Mouse (Mus musculus) CH12.LX (cell line): ENCODE data around the gene Ap1m2. TPM values are rescaled to one million over a fixed set of nuclear protein-coding genes. Genes with fewer than 3 reads are reported as not detected.

Experiments used
- DNase-seq: peaks from one replicate; pipeline ENCODE4 v3.0.0-alpha.2; 2013; ENCODE audit errors: extremely low read depth
- H3K27ac ChIP-seq: 2 replicates; pipeline ENCODE4 v1.5.1; 2012; ENCODE audit warnings: low read depth, mild to moderate bottlenecking, control low read depth, moderate library complexity; ENCODE audit not compliant: insufficient read depth
- H3K27me3 ChIP-seq: replicated peaks from 2 replicates; pipeline ENCODE3; 2012; ENCODE audit warnings: inconsistent platforms
- H3K36me3 ChIP-seq, 2 experiments: replicated peaks in 1 of 2; 2 replicates each; pipeline versions ENCODE3 to v1.6.1; 2012; ENCODE audit warnings: inconsistent platforms in 1 of 2, low read length in 1 of 2, mild to moderate bottlenecking in 1 of 2, mixed read lengths in 1 of 2, moderate library complexity in 1 of 2; ENCODE audit not compliant: control insufficient read depth in 1 of 2, insufficient read depth in 1 of 2
- H3K4me1 ChIP-seq, 2 experiments: 2 replicates each; pipeline ENCODE4 v1.6.1; 2012; ENCODE audit warnings: inconsistent platforms in 1 of 2, moderate library complexity in 1 of 2; ENCODE audit not compliant: insufficient read depth in 2 of 2, control insufficient read depth in 1 of 2
- H3K4me2 ChIP-seq: 2 replicates; pipeline ENCODE4 v1.6.1; 2012; ENCODE audit warnings: low read depth, mild to moderate bottlenecking, control low read depth; ENCODE audit not compliant: poor library complexity, insufficient read depth, severe bottlenecking
- H3K4me3 ChIP-seq, 3 experiments: fragments of 150-350 bp in 1 of 3; sonication (generic) in 1 of 3; replicated peaks in 1 of 3; 2 replicates each; pipeline versions ENCODE3 to v1.5.1; 2011 to 2012; ENCODE audit warnings: low read depth in 2 of 3, low read length in 2 of 3, mild to moderate bottlenecking in 2 of 3, moderate library complexity in 2 of 3, control low read depth in 1 of 3, improper control_type of control experiment in 1 of 3, inconsistent platforms in 1 of 3, mixed read lengths in 1 of 3; ENCODE audit not compliant: poor library complexity in 1 of 3
- H3K79me2 ChIP-seq: replicated peaks from 2 replicates; pipeline ENCODE4 v1.6.1; 2012; ENCODE audit warnings: mild to moderate bottlenecking, moderate library complexity; ENCODE audit not compliant: control insufficient read depth, poor library complexity, insufficient read depth, severe bottlenecking; ENCODE audit errors: extremely low read depth
- H3K9ac ChIP-seq: 2 replicates; pipeline ENCODE4 v1.6.1; 2012; ENCODE audit warnings: low read depth, mild to moderate bottlenecking, control low read depth, moderate library complexity; ENCODE audit not compliant: insufficient read depth
- H3K9me3 ChIP-seq: replicated peaks from 2 replicates; pipeline ENCODE3; 2012; ENCODE audit warnings: low read length, inconsistent platforms, mixed read lengths
- BHLHE40 ChIP-seq: IDR thresholded peaks from 2 replicates; pipeline ENCODE4 v1.6.1; 2011; ENCODE audit warnings: mild to moderate bottlenecking, low read depth, low read length, improper control_type of control experiment
- CHD1 ChIP-seq: IDR thresholded peaks from 2 replicates; pipeline ENCODE4 v1.6.1; 2012; ENCODE audit warnings: low read depth, low read length, improper control_type of control experiment, inconsistent platforms
- CHD2 ChIP-seq: IDR thresholded peaks from 2 replicates; pipeline ENCODE4 v1.6.1; 2011; ENCODE audit warnings: low read length, improper control_type of control experiment
- CTCF ChIP-seq, 2 experiments: IDR thresholded peaks in 1 of 2; conservative IDR thresholded peaks in 1 of 2; 2 replicates each; pipeline ENCODE4 v1.5.1; 2011 to 2012; ENCODE audit warnings: low read depth in 2 of 2, low read length in 2 of 2, improper control_type of control experiment in 1 of 2, inconsistent platforms in 1 of 2, mild to moderate bottlenecking in 1 of 2, moderate library complexity in 1 of 2
- E2F4 ChIP-seq: IDR thresholded peaks from 2 replicates; pipeline ENCODE4 v1.6.1; 2011; ENCODE audit warnings: low read depth, low read length, improper control_type of control experiment; ENCODE audit not compliant: insufficient replicate concordance
- ELF1 ChIP-seq: IDR thresholded peaks from 2 replicates; pipeline ENCODE4 v1.6.1; 2014; ENCODE audit warnings: low read depth, mild to moderate bottlenecking, inconsistent platforms, low read length, improper control_type of control experiment
- EP300 ChIP-seq: IDR thresholded peaks from 2 replicates; pipeline ENCODE4 v1.6.1; 2011; ENCODE audit warnings: low read length, improper control_type of control experiment
- ETS1 ChIP-seq: conservative IDR thresholded peaks from 2 replicates; pipeline ENCODE4 v1.6.1; 2012; ENCODE audit warnings: low read depth, mild to moderate bottlenecking, inconsistent platforms, low read length, improper control_type of control experiment, moderate library complexity
- GABPA ChIP-seq: IDR thresholded peaks from 2 replicates; pipeline ENCODE4 v1.6.1; 2012; ENCODE audit warnings: low read depth, low read length, improper control_type of control experiment, inconsistent platforms; ENCODE audit not compliant: insufficient replicate concordance
- HCFC1 ChIP-seq: IDR thresholded peaks from 2 replicates; pipeline ENCODE4 v1.6.1; 2012; ENCODE audit warnings: low read depth, mild to moderate bottlenecking, inconsistent platforms, low read length, improper control_type of control experiment
- IRF4 ChIP-seq: IDR thresholded peaks from 2 replicates; pipeline ENCODE4 v1.6.1; 2014; ENCODE audit warnings: low read depth, mild to moderate bottlenecking, inconsistent platforms, low read length, improper control_type of control experiment
- JUN ChIP-seq: IDR thresholded peaks from 2 replicates; pipeline ENCODE4 v1.6.1; 2011; ENCODE audit warnings: low read depth, mild to moderate bottlenecking, low read length, improper control_type of control experiment, moderate library complexity; ENCODE audit not compliant: insufficient read depth
- JUND ChIP-seq: conservative IDR thresholded peaks from 2 replicates; pipeline ENCODE4 v1.6.1; 2011; ENCODE audit warnings: low read depth, low read length, improper control_type of control experiment
- KAT2A ChIP-seq: IDR thresholded peaks from 2 replicates; pipeline ENCODE4 v1.6.1; 2012; ENCODE audit warnings: low read length, improper control_type of control experiment, inconsistent platforms; ENCODE audit not compliant: insufficient replicate concordance
- MAFK ChIP-seq: IDR thresholded peaks from 2 replicates; pipeline ENCODE4 v1.6.1; 2011; ENCODE audit warnings: low read length, improper control_type of control experiment; ENCODE audit not compliant: insufficient replicate concordance
- MAX ChIP-seq: IDR thresholded peaks from 2 replicates; pipeline ENCODE4 v1.6.1; 2011; ENCODE audit warnings: low read length, improper control_type of control experiment
- MAZ ChIP-seq: IDR thresholded peaks from 2 replicates; pipeline ENCODE4 v1.6.1; 2012; ENCODE audit warnings: low read depth, mild to moderate bottlenecking, inconsistent platforms, low read length, improper control_type of control experiment, moderate library complexity
- MEF2A ChIP-seq: IDR thresholded peaks from 2 replicates; pipeline ENCODE4 v1.6.1; 2014; ENCODE audit warnings: low read depth, mild to moderate bottlenecking, inconsistent platforms, low read length, improper control_type of control experiment, borderline replicate concordance
- MXI1 ChIP-seq: IDR thresholded peaks from 2 replicates; pipeline ENCODE4 v1.6.1; 2011; ENCODE audit warnings: mild to moderate bottlenecking, low read depth, low read length, improper control_type of control experiment
- MYC ChIP-seq: IDR thresholded peaks from 2 replicates; pipeline ENCODE4 v1.6.1; 2011; ENCODE audit warnings: low read depth, mild to moderate bottlenecking, improper control_type of control experiment, low read length
- NELFE ChIP-seq: IDR thresholded peaks from 2 replicates; pipeline ENCODE4 v1.6.1; 2011; ENCODE audit warnings: low read depth, low read length, improper control_type of control experiment
- NRF1 ChIP-seq: IDR thresholded peaks from 2 replicates; pipeline ENCODE4 v1.6.1; 2014; ENCODE audit warnings: low read depth, mild to moderate bottlenecking, inconsistent platforms, low read length, improper control_type of control experiment, moderate library complexity
- PAX5 ChIP-seq: IDR thresholded peaks from 2 replicates; pipeline ENCODE4 v1.6.1; 2012; ENCODE audit warnings: low read length, inconsistent platforms, mixed read lengths
- POLR2AphosphoS2 ChIP-seq: IDR thresholded peaks from 2 replicates; pipeline ENCODE4 v1.6.1; 2011; ENCODE audit warnings: low read depth, low read length, improper control_type of control experiment
- RAD21 ChIP-seq: IDR thresholded peaks from 2 replicates; pipeline ENCODE4 v1.6.1; 2011; ENCODE audit warnings: low read depth, mild to moderate bottlenecking, low read length, improper control_type of control experiment, moderate library complexity
- RCOR1 ChIP-seq: conservative IDR thresholded peaks from 2 replicates; pipeline ENCODE4 v1.6.1; 2012; ENCODE audit warnings: low read depth, mild to moderate bottlenecking, inconsistent platforms, low read length, improper control_type of control experiment
- SIN3A ChIP-seq: IDR thresholded peaks from 2 replicates; pipeline ENCODE4 v1.6.1; 2012; ENCODE audit warnings: low read length, improper control_type of control experiment, inconsistent platforms
- SMC3 ChIP-seq: IDR thresholded peaks from 2 replicates; pipeline ENCODE4 v1.6.1; 2011; ENCODE audit warnings: low read depth, low read length, improper control_type of control experiment
- TBP ChIP-seq: conservative IDR thresholded peaks from 2 replicates; pipeline ENCODE4 v1.6.1; 2011; ENCODE audit warnings: low read depth, low read length, improper control_type of control experiment
- TCF12 ChIP-seq: IDR thresholded peaks from 2 replicates; pipeline ENCODE4 v1.6.1; 2014; ENCODE audit warnings: low read depth, mild to moderate bottlenecking, inconsistent platforms, low read length, improper control_type of control experiment
- UBTF ChIP-seq: IDR thresholded peaks from 2 replicates; pipeline ENCODE4 v1.6.1; 2012; ENCODE audit warnings: low read depth, mild to moderate bottlenecking, inconsistent platforms, low read length, improper control_type of control experiment, moderate library complexity
- USF1 ChIP-seq: IDR thresholded peaks from 2 replicates; pipeline ENCODE4 v1.6.1; 2014; ENCODE audit warnings: low read depth, mild to moderate bottlenecking, inconsistent platforms, low read length, improper control_type of control experiment
- USF2 ChIP-seq: conservative IDR thresholded peaks from 2 replicates; pipeline ENCODE4 v1.6.1; 2011; ENCODE audit warnings: low read depth, low read length, improper control_type of control experiment
- ZC3H11A ChIP-seq: IDR thresholded peaks from 2 replicates; pipeline ENCODE4 v1.6.1; 2012; ENCODE audit warnings: low read depth, mild to moderate bottlenecking, inconsistent platforms, low read length, improper control_type of control experiment
- ZKSCAN1 ChIP-seq: IDR thresholded peaks from 2 replicates; pipeline ENCODE4 v1.6.1; 2012; ENCODE audit warnings: low read depth, inconsistent platforms, low read length, improper control_type of control experiment, borderline replicate concordance
- ZMIZ1 ChIP-seq: IDR thresholded peaks from 2 replicates; pipeline ENCODE4 v1.6.1; 2012; ENCODE audit warnings: low read depth, mild to moderate bottlenecking, inconsistent platforms, low read length, improper control_type of control experiment
- ZNF384 ChIP-seq: IDR thresholded peaks from 2 replicates; pipeline ENCODE4 v1.6.1; 2012; ENCODE audit warnings: low read depth, low read length, improper control_type of control experiment, inconsistent platforms
- dilution Hi-C: fragments of 300-500 bp; cut with MboI; formaldehyde crosslinking; loops from 2 replicates; pipeline ENCODE4 v1.14.3; 2020; ENCODE audit warnings: low sequenced_read_pairs; ENCODE audit not compliant: extremely low pct_unique_long_range_greater_than_20kb, extremely low pct_ligation_motif_present
- in situ Hi-C: fragments of 300-500 bp; cut with MboI; formaldehyde crosslinking; loops from 3 replicates; pipeline ENCODE4 v1.14.3; 2019; ENCODE audit warnings: low sequenced_read_pairs, low pct_ligation_motif_present, low pct_unique_long_range_greater_than_20kb, mixed read lengths
- polyA plus RNA-seq: library from polyadenylated mRNA; unstranded; fragments of >175 nt; gene quantifications from 2 replicates; pipeline ENCODE4 v1.2.1, GENCODE M21; 2012; ENCODE audit warnings: low read depth; ENCODE audit not compliant: insufficient read length
- total RNA-seq, 2 experiments: library from RNA; depleted of rRNA; stranded (reverse); fragments of 300-350 nt in 1 of 2; fragments of >200 nt in 1 of 2; gene quantifications; 2 replicates each; pipeline ENCODE4 v1.2.3; 2012 to 2014

The Ap1m2 gene
- total and polyA plus RNA-seq, 3 experiments, result 0.51 to 2.6 (median 0.51) TPM

DNA sequence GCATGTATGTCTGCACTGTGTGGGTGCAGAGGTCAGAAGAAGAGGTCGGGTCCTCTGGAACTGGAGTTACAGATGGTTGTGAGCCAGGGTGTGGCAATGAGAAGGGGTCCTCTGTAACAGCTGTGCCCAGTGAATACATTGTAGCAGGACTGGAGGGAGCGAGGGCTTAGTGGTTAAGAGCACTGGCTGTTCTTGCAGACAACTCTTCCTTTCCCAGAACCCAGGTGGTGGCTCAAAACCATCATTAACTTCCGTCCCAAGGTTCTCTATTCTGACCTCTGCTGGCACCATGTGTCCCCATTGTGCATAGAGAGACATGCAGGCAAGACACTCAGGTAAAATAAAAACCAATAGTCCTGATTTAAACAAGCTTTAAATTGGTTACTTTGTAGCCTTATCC lies 15.4 kb upstream of the Ap1m2 start:
- Histone ChIP-seq H3K4me3 (peak overlapping the region in 1 of 3 experiments; percentile 33), H3K27ac (peak overlapping the region; percentile 79), H3K9ac (0 out of 2 replicates have a peak overlapping the region, but pooled peaks have one; percentile 28), H3K4me2 (peak overlapping the region; percentile 90), H3K9me3 (peaks cover 2% of the 10 kb centered on the region), H3K27me3 (no peaks in the 10 kb centered on the region), H3K79me2 (peaks cover 63% of the 10 kb centered on the region), H3K36me3 (peaks cover 3 to 41% of the 10 kb centered on the region in 2 experiments), H3K4me1 (peaks cover 27 to 78% of the 10 kb centered on the region in 2 experiments)
- in situ Hi-C loops, result no loop called here
- dilution Hi-C loops, result no loop called here
- DNase-seq, result peak; percentile 73
- TF ChIP-seq NELFE (no peak), GABPA (no peak), TBP (no peak), CHD1 (no peak), MAX (no peak), RCOR1 (no peak), TCF12 (peak; percentile 18; the same call in 1 of the 2 replicates), E2F4 (no peak), RAD21 (peak; percentile 3), ZC3H11A (no peak), USF2 (no peak), CHD2 (no peak), SIN3A (no peak; the same call in 1 of the 2 replicates), ETS1 (0 out of 2 replicates have a peak, but pooled peaks have one; percentile 12), MXI1 (no peak), MAFK (no peak), MAZ (no peak), PAX5 (no peak), ZKSCAN1 (no peak), HCFC1 (no peak), SMC3 (peak; percentile 45), ELF1 (no peak), MYC (no peak), IRF4 (no peak), MEF2A (no peak), UBTF (no peak), ZNF384 (no peak), USF1 (no peak), EP300 (no peak), POLR2AphosphoS2 (no peak), KAT2A (no peak), JUND (no peak), JUN (no peak), NRF1 (no peak), CTCF (conservative IDR thresholded peaks at IDR 0.05 in 1 of 2, IDR thresholded peaks at IDR 0.05 in 1 of 2; ENCODE audit: low read depth in 2 of 2, low read length in 2 of 2) (peak in 1 of 2 experiments; percentile 51; a peak in 2 of 4 replicates), BHLHE40 (no peak), ZMIZ1 (no peak)
